Mouse (Mus musculus) neural tube, embryonic 15.5 days (tissue): ENCODE results near the gene Il1rapl2. TPM values are rescaled to one million over a fixed set of nuclear protein-coding genes. Genes with fewer than 3 reads are reported as not detected.
A peak's percentile ranks its signal among the peaks of the same experiment; 100 is the strongest.
"Not testable (repeated sequence)": the region's sequence is repeated elsewhere in the genome, so short reads cannot be mapped to it uniquely, and the experiment has no call there.

Experiments used
- ATAC-seq: fragments of 200-750 bp; cut with Nextera tagmentation; 2 replicates; pipeline ENCODE4 v1.8.0; 2017; ENCODE audit warnings: mild to moderate bottlenecking, moderate TSS enrichment, moderate library complexity; ENCODE audit not compliant: low FRiP score
- H3K27ac ChIP-seq: fragments of 300-500 bp; sonication (generic); replicated peaks from 2 replicates; pipeline ENCODE4 v1.5.1; 2015; ENCODE audit warnings: mild to moderate bottlenecking, inconsistent platforms
- H3K27me3 ChIP-seq: fragments of 300-500 bp; sonication (generic); replicated peaks from 2 replicates; pipeline ENCODE4 v1.6.1; 2015; ENCODE audit warnings: inconsistent platforms
- H3K36me3 ChIP-seq: fragments of 300-500 bp; sonication (generic); 2 replicates; pipeline ENCODE4 v1.6.1; 2015; ENCODE audit warnings: inconsistent platforms
- H3K4me1 ChIP-seq: fragments of 300-500 bp; sonication (generic); 2 replicates; pipeline ENCODE4 v1.6.1; 2015; ENCODE audit warnings: inconsistent platforms
- H3K4me2 ChIP-seq: fragments of 300-500 bp; sonication (generic); 2 replicates; pipeline ENCODE4 v1.6.1; 2015; ENCODE audit warnings: inconsistent platforms, mild to moderate bottlenecking, moderate library complexity
- H3K4me3 ChIP-seq: fragments of 300-500 bp; sonication (generic); replicated peaks from 2 replicates; pipeline ENCODE4 v1.5.1; 2015; ENCODE audit warnings: mild to moderate bottlenecking, inconsistent platforms
- H3K9ac ChIP-seq: fragments of 300-500 bp; sonication (generic); replicated peaks from 2 replicates; pipeline ENCODE4 v1.6.1; 2015; ENCODE audit warnings: mild to moderate bottlenecking, inconsistent platforms
- H3K9me3 ChIP-seq: fragments of 300-500 bp; sonication (generic); replicated peaks from 2 replicates; pipeline ENCODE4 v1.6.1; 2016; ENCODE audit warnings: inconsistent platforms
- WGBS: fragments of 180-500 bp; shearing (Covaris S2); methylation state at CpG from one replicate; pipeline ENCODE4 v1.1.7; 2015; ENCODE audit warnings: mixed read lengths; 5-methylcytosine and 5-hydroxymethylcytosine counted together
- polyA plus RNA-seq: library from polyadenylated mRNA; unstranded; fragments of >200 nt; fragmentation: Nextera tagmentation; extraction: Ambion mirVana; gene quantifications from 2 replicates; pipeline ENCODE4 v1.2.1, GENCODE M21; 2015

Gene Il1rapl2
- polyA plus RNA-seq, 1 experiment from 2014 or later, result 3.7 TPM

GRCm38 (mm10) chrX:138348736-138349135 lies 778.3 kb downstream of the Il1rapl2 start:
- not testable (repeated sequence) for H3K4me2 ChIP-seq, H3K4me1 ChIP-seq, H3K9me3 ChIP-seq, H3K9ac ChIP-seq, H3K27ac ChIP-seq, ATAC-seq, H3K27me3 ChIP-seq, H3K4me3 ChIP-seq, H3K36me3 ChIP-seq
- WGBS, result 92% methylated on average over 1 of the region's 1 CpGs

GRCm38 (mm10) chrX:138433794-138434193 lies 863.4 kb downstream of the Il1rapl2 start:
- no peaks in the 10 kb centered on the region for H3K9me3 ChIP-seq
- no peaks in the 10 kb centered on the region for H3K36me3 ChIP-seq
- no peak overlapping the region for H3K4me2 ChIP-seq
- no peak overlapping the region for H3K27ac ChIP-seq
- no peak overlapping the region for H3K9ac ChIP-seq
- H3K4me3 ChIP-seq, result no peak overlapping the region
- H3K27me3 ChIP-seq, result no peaks in the 10 kb centered on the region
- WGBS, result 71% methylated on average over 2 of the region's 2 CpGs
- H3K4me1 ChIP-seq, result no peaks in the 10 kb centered on the region
- ATAC-seq, result no peak

GRCm38 (mm10) chrX:138437939-138438338 lies 867.5 kb downstream of the Il1rapl2 start:
- no peak for ATAC-seq
- Histone ChIP-seq H3K27me3 (no peaks in the 10 kb centered on the region), H3K27ac (no peak overlapping the region), H3K9me3 (no peaks in the 10 kb centered on the region), H3K4me2 (no peak overlapping the region), H3K4me1 (no peaks in the 10 kb centered on the region), H3K9ac (no peak overlapping the region), H3K36me3 (no peaks in the 10 kb centered on the region), H3K4me3 (no peak overlapping the region)
- 84% methylated on average over 3 of the region's 3 CpGs for WGBS

- Histone ChIP-seq H3K9me3 (no peaks in the 10 kb centered on the region), H3K36me3 (no peaks in the 10 kb centered on the region), H3K27ac (no peak overlapping the region), H3K9ac (no peak overlapping the region), H3K27me3 (no peaks in the 10 kb centered on the region), H3K4me3 (no peak overlapping the region), H3K4me1 (no peaks in the 10 kb centered on the region), H3K4me2 (no peak overlapping the region)
- ATAC-seq, result no peak
- WGBS, result 57% methylated on average over 2 of the region's 2 CpGs
Measured at GRCm38 (mm10) chrX:138449856-138450255, 879.4 kb downstream of the Il1rapl2 start.

GRCm38 (mm10) chrX:138478488-138478887 lies 908.1 kb downstream of the Il1rapl2 start:
- Histone ChIP-seq H3K36me3 (no peaks in the 10 kb centered on the region), H3K4me2 (no peak overlapping the region), H3K9me3 (no peaks in the 10 kb centered on the region), H3K4me1 (no peaks in the 10 kb centered on the region), H3K4me3 (no peak overlapping the region), H3K27me3 (no peaks in the 10 kb centered on the region), H3K9ac (no peak overlapping the region), H3K27ac (no peak overlapping the region)
- no peak for ATAC-seq
- WGBS, result 88% methylated on average over 3 of the region's 3 CpGs

GRCm38 (mm10) chrX:138500510-138500909 lies 930.1 kb downstream of the Il1rapl2 start:
- 68% methylated on average over 1 of the region's 1 CpGs for WGBS
- no peaks in the 10 kb centered on the region for H3K36me3 ChIP-seq
- H3K27ac ChIP-seq, result no peak overlapping the region
- no peaks in the 10 kb centered on the region for H3K27me3 ChIP-seq
- H3K4me1 ChIP-seq, result no peaks in the 10 kb centered on the region
- no peaks in the 10 kb centered on the region for H3K9me3 ChIP-seq
- no peak overlapping the region for H3K4me2 ChIP-seq
- ATAC-seq, result peak; percentile 61; the same call in 1 of the 2 replicates
- no peak overlapping the region for H3K4me3 ChIP-seq
- H3K9ac ChIP-seq, result no peak overlapping the region

GRCm38 (mm10) chrX:138505049-138505448 lies 934.6 kb downstream of the Il1rapl2 start:
- no peak overlapping the region for H3K9ac ChIP-seq
- H3K4me1 ChIP-seq, result no peaks in the 10 kb centered on the region
- H3K27ac ChIP-seq, result no peak overlapping the region
- H3K4me3 ChIP-seq, result no peak overlapping the region
- no peak overlapping the region for H3K4me2 ChIP-seq
- H3K27me3 ChIP-seq, result no peaks in the 10 kb centered on the region
- H3K36me3 ChIP-seq, result no peaks in the 10 kb centered on the region
- WGBS, result 25% methylated on average over 3 of the region's 3 CpGs
- ATAC-seq, result no peak
- H3K9me3 ChIP-seq, result no peaks in the 10 kb centered on the region

GRCm38 (mm10) chrX:138620106-138620505 lies 1049.7 kb downstream of the Il1rapl2 start:
- H3K4me3 ChIP-seq, result no peak overlapping the region
- H3K36me3 ChIP-seq, result no peaks in the 10 kb centered on the region
- H3K9ac ChIP-seq, result no peak overlapping the region
- no peak overlapping the region for H3K27ac ChIP-seq
- WGBS, result 71% methylated on average over 3 of the region's 3 CpGs
- no peaks in the 10 kb centered on the region for H3K9me3 ChIP-seq
- no peak for ATAC-seq
- no peak overlapping the region for H3K4me2 ChIP-seq
- no peaks in the 10 kb centered on the region for H3K4me1 ChIP-seq
- no peaks in the 10 kb centered on the region for H3K27me3 ChIP-seq

GRCm38 (mm10) chrX:138625311-138625710 lies 1054.9 kb downstream of the Il1rapl2 start:
- Histone ChIP-seq H3K27me3 (no peaks in the 10 kb centered on the region), H3K4me3 (no peak overlapping the region), H3K4me2 (no peak overlapping the region), H3K9me3 (no peaks in the 10 kb centered on the region), H3K4me1 (no peaks in the 10 kb centered on the region), H3K36me3 (no peaks in the 10 kb centered on the region), H3K27ac (no peak overlapping the region), H3K9ac (no peak overlapping the region)
- ATAC-seq, result no peak

- no peak overlapping the region for H3K9ac ChIP-seq
- no peak overlapping the region for H3K27ac ChIP-seq
- no peaks in the 10 kb centered on the region for H3K27me3 ChIP-seq
- no peaks in the 10 kb centered on the region for H3K9me3 ChIP-seq
- H3K4me3 ChIP-seq, result no peak overlapping the region
- 41% methylated on average over 1 of the region's 1 CpGs for WGBS
- no peaks in the 10 kb centered on the region for H3K36me3 ChIP-seq
- no peaks in the 10 kb centered on the region for H3K4me1 ChIP-seq
- no peak overlapping the region for H3K4me2 ChIP-seq
- ATAC-seq, result no peak
Measured at GRCm38 (mm10) chrX:138722372-138722771, 1152.0 kb downstream of the Il1rapl2 start.

GRCm38 (mm10) chrX:138800958-138801357 lies 1230.5 kb downstream of the Il1rapl2 start:
- Histone ChIP-seq H3K4me2 (no peak overlapping the region), H3K9ac (no peak overlapping the region), H3K36me3 (no peaks in the 10 kb centered on the region), H3K4me3 (no peak overlapping the region), H3K27ac (no peak overlapping the region), H3K9me3 (no peaks in the 10 kb centered on the region), H3K4me1 (no peaks in the 10 kb centered on the region), H3K27me3 (no peaks in the 10 kb centered on the region)
- WGBS, result 44% methylated on average over 3 of the region's 3 CpGs
- no peak for ATAC-seq

- ATAC-seq, result no peak
- Histone ChIP-seq H3K9ac (no peak overlapping the region), H3K27ac (no peak overlapping the region), H3K4me2 (no peak overlapping the region), H3K36me3 (no peaks in the 10 kb centered on the region), H3K4me1 (no peaks in the 10 kb centered on the region), H3K27me3 (no peaks in the 10 kb centered on the region), H3K9me3 (no peaks in the 10 kb centered on the region), H3K4me3 (no peak overlapping the region)
Measured at GRCm38 (mm10) chrX:138831876-138832275, 1261.5 kb downstream of the Il1rapl2 start.

- no peaks in the 10 kb centered on the region for H3K4me1 ChIP-seq
- WGBS, result 78% methylated on average over 2 of the region's 2 CpGs
- H3K9ac ChIP-seq, result no peak overlapping the region
- no peaks in the 10 kb centered on the region for H3K27me3 ChIP-seq
- no peak overlapping the region for H3K4me2 ChIP-seq
- H3K27ac ChIP-seq, result no peak overlapping the region
- H3K36me3 ChIP-seq, result no peaks in the 10 kb centered on the region
- no peak for ATAC-seq
- H3K4me3 ChIP-seq, result no peak overlapping the region
- H3K9me3 ChIP-seq, result no peaks in the 10 kb centered on the region
Measured at GRCm38 (mm10) chrX:138833894-138834293, 1263.5 kb downstream of the Il1rapl2 start.
